Mouse (Mus musculus) urinary bladder, postnatal 25 days (tissue): Measurements from ENCODE around the gene Btbd35f13.
"Not testable (repeated sequence)": the region's sequence is repeated elsewhere in the genome, so short reads cannot be mapped to it uniquely, and the experiment has no call there.

Experiments
- DNase-seq: peaks from one replicate; pipeline ENCODE4 v3.0.0; 2022; ENCODE audit warnings: low spot score

The Btbd35f13 gene

GRCm38 (mm10) chrX:33656872-33657271 is at the start of gene Btbd35f13:
Gene Btbd35f13 (plus strand): TSS chrX:33657172.
- not testable (repeated sequence) for DNase-seq

GRCm38 (mm10) chrX:33702249-33702648 is 45.3 kb downstream of the Btbd35f13 start, which contains the start of gene Btbd35f14:
Gene Btbd35f14 (minus strand): TSS chrX:33702349.
- DNase-seq, result not testable (repeated sequence)
